Mouse (Mus musculus) kidney, adult 2 months (tissue): ENCODE results near the gene Lgi4. TPM values are rescaled to one million over a fixed set of nuclear protein-coding genes. Genes with fewer than 3 reads are reported as not detected.
A peak's percentile ranks its signal among the peaks of the same experiment; 100 is the strongest.

ENCODE experiments used
- DNase-seq: peaks from one replicate; pipeline ENCODE4 v3.0.0; 2021
- H3K27ac ChIP-seq: fragments of 200-500 bp; 2 replicates; pipeline ENCODE4 v1.5.1; 2012; ENCODE audit warnings: low read depth, low read length, control low read depth, inconsistent platforms; ENCODE audit not compliant: insufficient read depth
- H3K27me3 ChIP-seq: fragments of 200-500 bp; replicated peaks from 2 replicates; pipeline ENCODE4 v1.6.1; 2012; ENCODE audit warnings: mild to moderate bottlenecking, moderate library complexity, low read length, inconsistent platforms; ENCODE audit not compliant: control insufficient read depth, insufficient read depth
- H3K36me3 ChIP-seq: fragments of 200-500 bp; 2 replicates; pipeline ENCODE4 v1.6.1; 2012; ENCODE audit warnings: mild to moderate bottlenecking, moderate library complexity, low read length, inconsistent platforms; ENCODE audit not compliant: control insufficient read depth, insufficient read depth
- H3K4me1 ChIP-seq: fragments of 200-500 bp; 2 replicates; pipeline ENCODE4 v1.6.1; 2011; ENCODE audit warnings: low read length; ENCODE audit not compliant: control insufficient read depth, insufficient read depth
- H3K4me3 ChIP-seq: fragments of 200-500 bp; 2 replicates; pipeline ENCODE4 v1.5.1; 2011; ENCODE audit warnings: mild to moderate bottlenecking, low read depth, low read length, control low read depth; ENCODE audit not compliant: insufficient read depth
- CTCF ChIP-seq: fragments of 200-500 bp; conservative IDR thresholded peaks from 2 replicates; pipeline ENCODE4 v1.5.1; 2011; ENCODE audit warnings: low read depth, mild to moderate bottlenecking, control low read depth, low read length, moderate library complexity, mixed read lengths; ENCODE audit not compliant: insufficient read depth, insufficient read length
- POLR2A ChIP-seq: fragments of 200-500 bp; IDR thresholded peaks from one replicate; pipeline ENCODE4 v1.6.1; 2011; ENCODE audit warnings: low read depth, low read length, control low read depth
- WGBS: fragments of 180-500 bp; shearing (Covaris S2); methylation state at CpG from one replicate; pipeline ENCODE4 v1.1.7; 2018; 5-methylcytosine and 5-hydroxymethylcytosine counted together
- polyA plus RNA-seq: library from polyadenylated mRNA; depleted of rRNA; stranded (reverse); fragments of >200 nt; gene quantifications from 2 replicates; pipeline ENCODE4 v1.2.3, GENCODE M21; 2012

The Lgi4 gene
- polyA plus RNA-seq, 1 experiment, result 0.99 TPM

DNA sequence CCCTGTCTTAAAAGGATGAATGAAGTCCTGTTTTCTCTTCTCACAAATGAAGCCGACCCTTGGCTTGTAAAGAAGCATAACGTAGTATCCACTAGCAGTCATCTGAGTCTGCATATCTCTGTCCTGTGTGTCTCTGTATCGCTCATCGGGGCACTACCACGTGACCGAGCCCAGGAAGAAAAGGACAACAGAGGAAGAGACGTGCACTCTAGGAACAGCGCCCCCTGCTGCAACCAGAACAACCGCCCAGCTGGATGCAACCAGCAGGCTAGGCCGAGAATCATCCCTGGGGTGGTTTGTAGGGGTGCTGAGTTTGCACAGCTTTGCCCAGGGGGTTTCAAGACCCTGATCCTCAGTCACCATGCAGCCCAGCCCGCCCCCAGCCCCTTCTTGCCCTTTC, 24.4 kb upstream of the Lgi4 start:
- no peaks in the 10 kb centered on the region for H3K4me1 ChIP-seq
- no peaks in the 10 kb centered on the region for H3K36me3 ChIP-seq
- H3K27me3 ChIP-seq, result no peaks in the 10 kb centered on the region
- WGBS, result 73% methylated on average over 11 of the region's 11 CpGs
- no peak overlapping the region for H3K27ac ChIP-seq
- no peak for DNase-seq
- TF ChIP-seq POLR2A (no peak), CTCF (peak; percentile 38; the same call in 1 of the 2 replicates)
- no peak overlapping the region for H3K4me3 ChIP-seq

DNA sequence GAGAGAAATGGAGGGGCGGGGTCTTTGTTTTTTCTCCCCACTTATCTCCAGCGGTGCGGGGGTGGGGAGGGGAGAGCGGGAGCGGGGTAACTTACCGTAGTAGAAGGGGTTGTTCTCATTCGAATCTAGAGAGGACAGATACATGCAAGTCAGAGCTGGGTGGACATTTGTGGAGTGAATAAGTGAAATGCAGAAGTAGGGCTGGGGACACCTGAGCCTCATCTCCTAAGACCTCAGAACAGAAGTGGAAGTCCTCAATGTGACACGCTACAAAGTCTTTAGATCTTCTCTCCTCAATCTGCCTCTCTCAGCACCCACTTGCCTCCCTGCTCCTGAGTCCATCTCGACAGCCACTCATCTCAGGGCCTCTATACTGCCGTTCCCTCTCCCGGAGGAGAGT, 23.9 kb upstream of the Lgi4 start:
- 86% methylated on average over 11 of the region's 11 CpGs for WGBS
- H3K4me3 ChIP-seq, result no peak overlapping the region
- H3K4me1 ChIP-seq, result no peaks in the 10 kb centered on the region
- no peaks in the 10 kb centered on the region for H3K36me3 ChIP-seq
- DNase-seq, result no peak
- no peaks in the 10 kb centered on the region for H3K27me3 ChIP-seq
- no peak for TF ChIP-seq POLR2A
- no peak for TF ChIP-seq CTCF
- no peak overlapping the region for H3K27ac ChIP-seq

DNA sequence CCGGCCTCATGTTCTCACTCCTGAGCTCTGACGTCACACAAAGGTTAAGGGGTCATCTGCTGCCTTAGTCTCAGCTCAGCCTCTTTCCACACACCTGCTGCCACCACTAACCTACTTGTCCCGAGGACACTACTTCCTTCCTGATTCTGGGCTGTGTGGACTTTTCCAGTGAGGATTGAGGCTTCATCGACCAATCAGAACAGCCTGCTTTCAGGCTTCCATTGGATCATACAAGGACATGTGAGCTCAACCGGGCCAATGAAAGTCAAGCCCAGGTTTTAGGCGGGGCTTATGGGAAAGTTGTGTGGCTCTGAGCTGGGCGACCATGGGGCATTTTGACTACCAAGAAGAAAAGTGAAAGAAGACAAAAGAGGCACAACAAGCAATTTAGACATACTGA, 22.2 kb upstream of the Lgi4 start:
- 82% methylated on average over 7 of the region's 7 CpGs for WGBS
- Histone ChIP-seq H3K4me1 (no peaks in the 10 kb centered on the region), H3K36me3 (no peaks in the 10 kb centered on the region), H3K27ac (no peak overlapping the region), H3K4me3 (no peak overlapping the region), H3K27me3 (no peaks in the 10 kb centered on the region)
- TF ChIP-seq CTCF (no peak), POLR2A (no peak)
- no peak for DNase-seq

DNA sequence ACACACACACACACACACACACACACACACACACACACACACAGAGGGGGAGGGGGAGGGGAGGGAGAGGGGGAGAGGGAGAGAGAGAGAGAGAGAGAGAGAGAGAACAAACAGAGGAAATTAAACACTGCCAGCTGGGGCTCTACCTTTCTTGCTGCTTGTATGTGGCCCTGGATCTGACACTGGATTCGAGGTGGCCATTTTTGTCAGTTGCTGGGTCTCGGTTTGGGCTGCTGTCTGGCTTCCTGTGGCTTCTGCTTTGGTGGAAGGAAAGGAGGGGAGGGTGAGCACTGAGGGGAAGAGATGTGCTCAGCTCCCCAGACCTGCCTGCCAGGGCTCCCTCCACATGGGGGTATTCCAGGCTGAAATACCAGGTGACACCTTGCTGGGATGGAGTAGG, 21.5 kb upstream of the Lgi4 start:
- Histone ChIP-seq H3K4me1 (no peaks in the 10 kb centered on the region), H3K27ac (no peak overlapping the region), H3K27me3 (no peaks in the 10 kb centered on the region), H3K36me3 (no peaks in the 10 kb centered on the region), H3K4me3 (no peak overlapping the region)
- TF ChIP-seq POLR2A (no peak), CTCF (no peak)
- no peak for DNase-seq
- 60% methylated on average over 2 of the region's 2 CpGs for WGBS

DNA sequence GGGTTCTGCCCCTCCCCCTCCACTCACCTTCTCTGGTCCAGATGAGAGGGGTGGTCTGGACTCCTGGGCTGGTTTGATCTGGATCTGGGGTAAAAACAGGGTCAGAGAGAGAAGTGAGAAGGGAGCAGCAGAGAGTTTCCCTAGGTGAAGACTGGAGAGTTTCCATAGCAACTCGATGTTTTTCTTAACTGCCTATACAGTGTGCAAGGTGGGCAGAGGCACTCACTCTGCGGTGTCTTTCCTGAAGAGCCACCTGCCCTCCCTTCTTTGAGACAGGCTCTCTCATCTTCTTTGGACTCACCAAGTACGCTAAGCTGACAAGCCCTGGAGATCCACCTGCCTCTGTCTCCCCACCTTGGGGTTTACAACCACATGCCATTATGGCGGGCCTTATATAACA, 20.1 kb upstream of the Lgi4 start:
- H3K4me1 ChIP-seq, result no peaks in the 10 kb centered on the region
- H3K27ac ChIP-seq, result no peak overlapping the region

DNA sequence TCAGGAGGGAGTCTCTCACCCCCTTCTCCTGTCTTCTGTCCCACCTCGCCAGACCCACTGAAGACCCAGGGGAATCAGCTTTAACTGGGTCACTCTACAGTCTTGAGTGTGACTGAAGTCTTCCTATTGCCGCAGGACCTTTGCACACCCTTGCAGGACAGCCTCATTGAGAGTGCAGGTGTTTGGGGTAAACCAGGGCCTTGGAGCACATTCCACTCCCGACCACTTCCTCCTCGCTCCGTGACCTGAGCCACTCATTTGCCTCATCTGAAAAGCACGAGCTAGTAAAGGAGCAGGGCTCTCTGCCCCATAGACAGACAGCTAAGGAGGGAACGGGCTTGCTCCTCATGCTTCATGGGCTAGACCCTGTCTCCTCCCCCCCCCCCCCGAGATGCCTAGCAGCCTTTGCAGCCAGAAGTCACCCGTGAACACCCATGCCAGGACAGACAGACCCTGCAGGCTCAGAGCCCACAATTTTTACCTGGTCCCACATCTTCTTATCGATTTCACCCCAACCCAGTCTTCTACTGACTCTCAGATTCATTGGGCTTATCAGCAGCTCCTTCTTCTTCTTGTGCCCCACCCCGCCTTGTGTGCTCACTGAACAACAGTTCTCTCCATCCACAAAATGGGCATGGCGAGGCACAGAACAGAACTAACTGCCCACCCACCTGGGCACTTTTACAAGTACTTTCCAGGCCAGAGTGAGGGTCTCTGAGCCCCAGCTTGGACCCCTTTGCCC, 18.7 kb upstream of the Lgi4 start:
- H3K4me1 ChIP-seq, result no peaks in the 10 kb centered on the region
- WGBS, result 73% methylated on average over 12 of the region's 12 CpGs
- H3K27me3 ChIP-seq, result no peaks in the 10 kb centered on the region
- no peak overlapping the region for H3K27ac ChIP-seq
- no peak for TF ChIP-seq POLR2A
- no peak for TF ChIP-seq CTCF
- H3K36me3 ChIP-seq, result no peaks in the 10 kb centered on the region
- no peak overlapping the region for H3K4me3 ChIP-seq
- DNase-seq, result no peak

More for the DNA sequence above, 20.1 kb upstream of the Lgi4 start:
- H3K27me3 ChIP-seq, result no peaks in the 10 kb centered on the region
- H3K4me3 ChIP-seq, result no peak overlapping the region
- 88% methylated on average over 4 of the region's 4 CpGs for WGBS
- no peaks in the 10 kb centered on the region for H3K36me3 ChIP-seq
- DNase-seq, result no peak
- no peak for TF ChIP-seq POLR2A
- TF ChIP-seq CTCF, result no peak

DNA sequence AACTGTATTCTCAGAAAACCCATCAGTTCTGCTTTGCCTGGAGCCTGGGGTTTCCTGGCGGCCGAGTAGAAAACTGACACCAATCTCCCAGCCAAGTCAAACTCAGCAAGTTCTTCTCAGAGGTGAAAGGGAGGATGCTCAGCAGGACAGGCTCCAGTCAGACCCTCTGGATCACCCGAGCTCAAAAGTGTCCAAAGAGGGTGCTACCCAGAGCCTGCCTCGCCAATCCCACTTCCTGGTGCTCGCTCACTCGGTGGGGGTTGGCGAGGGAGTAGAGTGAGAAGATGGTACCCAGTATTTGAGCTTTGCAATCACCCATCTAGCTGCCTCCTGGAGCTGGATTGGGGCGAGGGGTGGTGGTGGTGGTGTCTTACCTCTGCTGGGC, 18.1 kb upstream of the Lgi4 start:
- H3K4me3 ChIP-seq, result peak overlapping the region; percentile 50
- no peaks in the 10 kb centered on the region for H3K27me3 ChIP-seq
- H3K27ac ChIP-seq, result no peak overlapping the region
- H3K4me1 ChIP-seq, result no peaks in the 10 kb centered on the region
- DNase-seq, result no peak
- WGBS, result 43% methylated on average over 8 of the region's 8 CpGs
- H3K36me3 ChIP-seq, result no peaks in the 10 kb centered on the region
- TF ChIP-seq POLR2A (no peak), CTCF (no peak)
